Mouse (Mus musculus) natural killer cell, adult 2 months (primary cell): Measurements from ENCODE around the gene Vmn1r129.
"Not testable (repeated sequence)": the region's sequence is repeated elsewhere in the genome, so short reads cannot be mapped to it uniquely, and the experiment has no call there.

Experiments
- DNase-seq, 2 experiments: peaks; one replicate each; pipeline ENCODE4 v3.0.0; 2022; ENCODE audit warnings: low spot score in 2 of 2

The Vmn1r129 gene

DNA sequence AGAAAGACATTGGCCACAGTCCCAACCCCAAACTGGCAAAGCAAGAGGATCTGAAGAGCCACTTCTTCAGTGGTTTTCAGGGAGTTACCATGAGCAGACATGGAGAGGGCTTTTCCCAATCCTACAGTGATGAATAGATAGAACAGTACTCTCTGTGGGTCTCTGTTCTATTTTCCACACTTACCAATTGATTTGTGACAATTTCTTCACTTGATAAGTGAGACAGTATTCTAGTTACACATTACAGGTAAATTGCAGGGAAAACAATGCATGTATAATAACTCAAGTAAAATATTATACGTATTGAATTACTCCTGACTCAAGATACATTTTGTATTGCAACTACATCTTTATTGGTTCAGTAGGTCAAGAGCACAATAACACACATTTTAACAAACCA, at the start of gene Vmn1r129:
Gene Vmn1r129, minus strand, starts transcription at position 101 of the 400 bp plus-strand sequence.
- not testable (repeated sequence) for DNase-seq

DNA sequence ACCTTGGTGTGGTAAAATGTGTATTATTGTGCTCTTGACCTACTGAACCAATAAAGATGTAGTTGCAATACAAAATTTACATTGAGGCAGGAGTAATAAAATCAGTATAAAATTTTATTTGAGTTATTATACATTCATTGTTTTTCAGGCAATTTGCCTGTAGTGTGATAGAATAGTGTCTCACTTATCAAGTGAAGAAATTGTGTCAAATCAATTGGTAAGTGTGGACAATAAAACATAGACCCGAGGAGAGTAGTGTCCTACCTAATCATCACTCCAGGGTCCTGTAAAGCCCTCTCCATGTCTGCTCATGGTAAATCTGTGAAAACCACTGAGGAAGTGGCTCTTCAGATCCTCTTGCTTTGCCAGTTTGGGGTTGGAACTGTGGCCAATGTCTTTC, 12.0 kb downstream of the Vmn1r129 start, which contains the start of gene Vmn1r128:
Gene Vmn1r128, plus strand, starts transcription at position 301 of the 400 bp plus-strand sequence.
- not testable (repeated sequence) for DNase-seq

GRCm38 (mm10) chr7:21319761-21320160, 41.3 kb downstream of the Vmn1r129 start, which contains the start of gene Vmn1r127:
Vmn1r127 (minus strand) TSS chr7:21319861.
- not testable (repeated sequence) for DNase-seq
